Mouse (Mus musculus): ENCODE data around the gene Uso1.

Uso1 gene

DNA sequence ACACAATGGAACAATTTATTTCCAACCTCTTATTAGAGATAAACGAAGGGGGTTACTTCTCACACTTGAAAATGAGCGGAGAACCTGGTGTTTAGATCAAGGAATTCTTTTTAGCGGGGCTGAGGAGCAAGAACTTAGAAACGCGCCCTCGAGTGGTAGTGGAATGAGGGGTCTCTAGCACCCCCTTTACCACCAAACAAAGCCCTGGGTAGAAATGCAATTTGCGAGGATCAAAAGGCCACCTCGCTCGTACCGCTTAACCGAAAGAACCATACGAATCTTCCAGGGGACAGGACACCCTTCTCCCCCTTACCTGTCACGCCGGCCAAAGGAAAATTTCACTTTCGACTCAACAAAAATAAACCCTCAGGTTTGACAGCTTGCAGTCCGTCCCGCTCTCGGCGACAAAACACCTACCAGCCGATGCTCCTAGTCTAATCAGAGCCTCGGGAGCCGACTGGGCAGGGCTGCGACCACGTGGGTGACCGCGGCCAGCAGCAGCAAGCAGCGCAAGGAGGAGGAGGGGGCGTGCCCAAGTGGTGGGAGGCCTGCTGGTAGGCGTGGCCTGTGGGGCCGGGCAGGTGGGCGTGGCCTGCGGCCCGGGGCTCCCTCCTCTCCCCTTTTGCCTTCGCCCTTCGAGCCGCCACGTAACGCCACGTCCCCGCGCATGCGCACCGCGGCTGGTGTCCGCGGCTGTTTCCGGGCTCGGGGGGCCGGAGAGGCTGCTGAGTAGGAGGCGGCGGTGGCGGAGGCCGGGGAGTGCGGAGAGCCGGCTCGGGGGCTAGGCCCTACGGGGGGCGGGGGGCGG lies at the start of gene Uso1:
Uso1 (plus strand) TSS at position 700 of the 808 bp plus-strand sequence.
- DNase-seq = peak; percentile 99 to 100

DNA sequence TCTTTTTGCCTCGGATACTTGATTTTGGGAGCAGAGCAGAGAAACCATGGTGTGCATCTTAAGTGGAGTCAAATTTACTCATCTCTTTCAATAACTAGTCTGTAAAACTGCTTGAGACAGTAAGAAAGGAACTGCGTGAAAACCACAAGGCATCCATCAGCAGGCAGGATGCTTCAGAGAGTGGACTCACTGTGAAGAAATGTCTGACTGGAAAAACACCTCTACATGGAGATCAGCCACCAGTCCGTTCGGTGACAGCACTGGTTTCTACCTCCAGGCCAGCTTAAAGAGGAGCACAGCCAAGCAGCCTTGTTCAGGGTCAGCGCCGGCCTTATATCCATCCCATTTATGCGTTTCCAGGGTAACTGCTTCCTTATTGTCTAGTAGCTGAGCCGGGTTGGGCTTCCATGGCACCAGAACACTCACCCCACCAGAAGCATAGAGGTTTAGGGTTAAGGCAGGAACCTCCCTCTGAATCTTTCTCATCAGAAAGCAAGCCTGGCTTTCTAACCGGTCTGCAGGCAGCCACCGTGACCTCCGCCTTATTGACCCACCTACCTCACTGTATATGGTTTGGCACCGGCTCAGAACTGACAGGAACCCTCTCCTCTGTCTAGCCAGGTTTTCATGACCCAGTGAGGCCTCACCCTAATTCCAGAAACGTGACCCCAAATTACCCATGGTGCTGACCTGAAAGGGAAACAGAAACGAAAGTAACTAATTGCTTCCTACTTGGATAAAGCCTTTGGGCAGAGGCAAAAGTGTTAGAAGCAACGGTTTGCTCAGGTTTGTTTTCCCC lies 44.3 kb upstream of the Uso1 start:
- DNase-seq = no peak

DNA sequence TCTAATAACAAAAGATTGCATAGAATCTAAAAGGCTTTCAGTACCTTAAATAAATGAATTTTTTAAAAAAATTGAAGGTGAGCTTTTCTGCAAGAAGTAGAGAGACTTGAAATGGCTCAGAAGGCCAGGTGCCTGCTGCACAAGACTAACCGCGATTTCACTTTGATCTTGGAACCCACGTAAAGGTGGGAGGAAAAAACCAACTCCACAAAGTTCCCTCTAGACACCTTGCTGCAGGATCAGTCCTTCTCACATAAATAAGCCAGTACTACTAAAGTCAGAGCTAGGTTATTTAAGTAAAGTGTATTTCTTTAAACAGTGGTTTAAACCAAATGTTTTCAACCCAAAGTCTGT lies 43.7 kb upstream of the Uso1 start:
- DNase-seq = no peak

DNA sequence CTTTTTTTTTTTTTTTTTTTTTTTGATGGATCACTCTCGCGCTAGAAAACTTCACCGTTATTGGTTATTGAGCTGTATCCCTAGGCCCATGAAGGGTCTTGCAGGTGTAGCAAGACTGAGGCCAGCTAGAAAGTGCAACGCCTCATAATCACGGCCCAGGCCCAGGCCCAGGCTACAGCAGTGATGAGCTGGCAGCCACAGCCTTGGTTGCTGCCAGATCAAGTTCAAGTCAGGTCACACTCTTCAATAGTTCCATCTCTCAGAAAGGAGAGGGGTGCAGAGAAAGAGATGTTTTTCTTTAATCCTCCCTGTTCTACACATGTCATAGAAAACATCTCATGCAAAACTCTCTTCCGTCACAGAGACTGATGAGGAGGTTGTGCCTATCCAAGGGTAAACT lies 41.0 kb upstream of the Uso1 start:
- no peak for DNase-seq

DNA sequence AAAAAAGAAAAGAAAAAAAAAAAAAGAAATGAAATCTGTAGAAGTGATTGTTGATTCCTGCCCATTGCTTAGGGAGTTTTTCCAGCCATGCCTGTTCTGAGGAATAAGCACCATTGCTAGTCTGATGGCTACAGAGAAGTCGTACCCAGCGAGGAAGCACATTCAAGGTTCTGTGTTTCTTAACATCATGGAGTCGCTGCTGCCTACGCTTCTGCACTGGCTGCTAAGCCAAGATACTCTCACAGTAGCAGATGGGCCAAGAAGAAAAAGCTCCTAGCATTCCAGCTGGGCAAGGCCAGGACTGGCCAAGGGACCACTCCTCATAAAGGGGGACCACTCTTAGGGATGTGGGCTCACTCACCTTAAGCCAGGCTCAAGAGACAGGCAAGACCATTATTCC lies 40.0 kb upstream of the Uso1 start:
- DNase-seq = no peak

DNA sequence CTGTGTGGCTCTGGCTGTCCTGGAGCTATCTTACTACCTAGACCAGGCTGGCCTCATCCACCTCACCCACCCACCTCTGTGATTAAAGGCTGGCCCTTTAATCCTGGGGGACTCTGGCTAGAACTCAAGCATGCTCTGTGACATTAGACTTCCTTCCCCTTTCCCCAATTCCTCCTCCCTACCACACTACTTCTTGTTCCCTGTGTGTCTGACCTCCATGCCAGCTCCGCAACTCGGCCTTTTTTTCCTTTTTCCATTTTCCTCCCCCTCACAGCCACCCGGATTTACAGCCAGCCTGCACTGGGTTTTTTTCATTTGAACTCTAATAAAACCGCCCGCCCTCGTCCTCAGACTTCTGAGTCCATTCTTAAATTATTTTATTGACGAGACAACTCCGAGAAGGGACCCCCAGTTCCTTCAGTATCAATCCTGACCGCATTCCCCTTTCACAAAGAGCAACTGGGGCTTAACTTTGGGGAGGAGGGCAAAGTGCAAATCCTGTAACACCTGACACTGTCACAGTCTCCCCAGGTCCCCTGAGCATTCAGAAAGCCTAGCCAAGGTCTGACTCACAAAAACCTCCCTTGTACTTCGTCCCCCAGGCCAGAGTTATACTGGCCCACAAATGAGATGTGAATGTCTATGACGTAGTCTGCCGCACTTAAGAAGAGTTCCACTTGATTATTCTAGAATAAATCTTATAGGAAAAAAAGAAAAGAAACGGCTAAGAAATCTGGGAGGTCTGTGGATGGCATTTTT lies 39.2 kb upstream of the Uso1 start:
- peak; percentile 41 to 73 for DNase-seq

DNA sequence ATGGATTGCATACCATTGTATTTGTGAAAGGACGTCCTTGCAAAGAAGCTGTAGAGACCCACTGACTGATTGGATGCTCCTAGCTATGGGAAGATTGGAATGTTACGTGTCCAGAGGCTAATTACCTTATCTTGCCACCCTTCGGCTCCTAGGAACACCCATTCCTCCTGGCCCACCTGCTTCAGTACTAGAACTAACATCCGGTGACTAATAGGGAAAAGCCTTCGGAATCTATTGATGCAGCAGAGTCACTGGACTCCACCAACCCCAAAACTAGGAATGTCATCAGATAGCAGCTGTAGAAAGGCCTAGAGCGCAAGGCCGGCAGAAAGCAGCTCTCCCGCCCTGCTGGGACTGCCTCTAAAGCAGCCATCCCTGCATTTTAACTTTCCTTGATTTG lies 36.1 kb upstream of the Uso1 start:
- no peak for DNase-seq

DNA sequence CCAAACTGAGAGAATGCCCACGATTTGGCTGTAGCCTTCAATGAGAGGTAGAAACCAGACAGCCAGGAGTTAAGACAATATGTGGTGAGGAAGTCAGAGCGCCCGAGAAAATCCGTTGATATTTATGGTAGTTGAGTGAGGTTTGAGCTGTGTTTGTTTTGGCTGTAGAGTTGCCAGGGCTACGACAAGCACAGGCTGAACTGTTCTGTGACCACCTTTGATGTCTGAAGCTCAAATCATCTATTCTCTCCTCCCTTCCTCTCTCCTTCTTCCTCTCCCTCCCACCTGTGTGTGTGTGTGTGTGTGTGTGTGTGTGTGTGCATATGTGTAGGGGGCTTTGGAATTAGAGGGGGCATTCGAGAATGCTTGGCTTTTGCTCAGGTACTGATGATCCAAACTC lies 34.7 kb upstream of the Uso1 start:
- no peak for DNase-seq

DNA sequence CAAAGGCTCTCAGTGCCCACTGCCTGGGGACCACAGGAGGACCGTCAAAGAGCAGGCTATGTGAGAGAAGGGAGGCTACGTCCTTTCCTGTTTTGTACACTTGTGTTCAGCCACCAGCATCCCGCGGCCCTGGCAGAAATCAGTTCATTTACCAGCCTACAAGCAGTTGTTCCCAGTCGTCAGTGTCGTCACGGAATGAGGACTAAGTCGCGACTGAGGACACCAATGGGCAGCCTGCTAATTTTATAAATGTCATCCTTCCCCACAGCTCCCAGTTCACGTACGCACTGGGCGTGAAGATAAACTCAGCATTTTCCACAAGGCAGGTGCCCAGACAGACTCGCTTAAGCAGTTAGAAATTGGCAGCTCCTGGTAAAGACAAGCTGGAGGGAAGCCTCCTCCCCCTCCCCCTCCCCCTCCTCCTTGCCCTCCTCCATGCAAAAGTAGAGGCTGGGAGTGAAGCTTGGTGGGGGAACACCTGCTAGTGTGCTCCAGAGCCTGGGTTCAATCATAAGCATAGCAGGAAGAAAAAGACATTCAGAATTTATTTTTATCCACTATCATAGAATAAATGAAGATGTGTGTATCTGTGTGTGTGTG lies 33.8 kb upstream of the Uso1 start:
- DNase-seq = no peak

DNA sequence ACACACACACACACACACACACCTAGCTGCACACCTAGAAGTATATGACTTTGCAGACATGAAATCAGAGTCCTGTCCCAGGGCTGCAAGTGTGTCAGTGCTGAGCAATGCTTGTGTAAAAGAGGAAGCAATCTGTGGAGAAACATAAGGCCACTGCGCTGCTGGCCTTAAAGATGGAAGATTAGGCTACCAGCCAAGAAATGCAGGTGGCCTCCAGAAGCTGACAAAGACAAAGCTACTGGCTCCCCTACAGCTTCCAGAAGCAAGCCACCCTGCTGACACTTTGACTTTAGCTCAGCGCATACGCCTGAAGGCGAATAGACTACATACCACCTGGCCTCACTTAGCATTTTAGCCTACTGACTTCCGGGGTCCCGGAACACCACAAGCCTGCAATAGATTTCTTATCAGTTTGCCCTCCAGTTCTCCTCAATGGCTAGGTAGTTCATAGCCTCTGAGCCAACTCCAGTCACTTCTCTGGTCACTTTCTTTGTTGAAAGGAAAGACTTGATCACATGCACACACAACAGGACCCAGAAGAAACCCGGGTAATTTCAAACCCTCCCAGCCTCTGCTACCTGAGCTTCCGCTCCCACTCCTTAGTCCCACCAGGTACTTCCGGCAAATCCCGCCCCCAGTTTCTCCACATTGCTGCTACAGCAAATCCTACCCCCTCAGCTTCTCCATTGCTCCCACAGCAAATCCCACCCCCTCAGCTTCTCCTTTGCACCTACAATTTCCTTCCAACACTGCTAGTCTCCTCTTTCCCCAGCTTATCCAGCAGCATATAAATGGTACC lies 31.2 kb upstream of the Uso1 start:
- DNase-seq = peak in 1 of 2 experiments; percentile 59

DNA sequence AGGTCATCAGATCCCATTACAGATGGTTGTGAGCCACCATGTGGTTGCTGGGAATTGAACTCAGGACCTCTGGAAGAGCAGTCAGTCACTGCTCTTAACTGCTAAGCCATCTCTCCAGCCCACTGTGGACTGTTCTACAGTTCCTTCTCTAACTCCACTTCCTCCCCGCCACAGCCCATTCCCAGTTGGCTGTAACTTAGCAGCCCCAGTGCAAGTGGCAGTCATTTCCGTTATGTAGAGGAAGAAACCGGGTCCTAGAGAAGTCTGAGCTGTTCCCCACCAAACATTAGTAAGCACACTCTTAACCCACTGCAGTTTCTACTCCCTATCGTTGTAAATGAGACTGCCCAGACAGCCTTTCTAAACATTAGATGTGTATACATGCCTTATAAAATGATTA lies 30.5 kb upstream of the Uso1 start:
- DNase-seq = no peak

DNA sequence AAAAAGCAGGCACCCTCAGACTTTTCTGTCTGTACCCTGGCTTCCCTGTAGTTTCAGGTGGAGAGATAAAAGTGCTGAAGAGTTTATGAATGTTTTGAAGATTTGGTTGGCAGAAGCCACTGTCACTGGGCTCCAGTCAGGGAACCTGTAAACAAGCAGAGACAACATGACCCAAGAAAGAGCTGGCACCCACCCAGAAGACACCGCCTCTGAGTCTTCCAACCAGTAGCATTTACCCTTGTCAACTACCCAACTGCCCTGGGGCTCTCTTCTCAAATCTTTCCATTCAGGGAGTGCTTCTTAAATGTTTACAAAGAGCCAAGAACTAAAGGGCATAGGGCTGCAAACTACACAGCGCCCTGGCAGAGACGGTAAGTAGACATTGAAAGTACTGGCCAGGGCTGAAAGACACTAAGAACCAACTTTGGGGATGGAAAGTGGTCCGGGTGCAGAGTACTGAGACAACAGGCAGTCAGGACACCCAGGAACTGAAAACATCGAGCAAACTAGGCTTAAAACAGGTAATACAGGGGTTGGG lies 26.9 kb upstream of the Uso1 start:
- DNase-seq = peak; percentile 39 to 54

DNA sequence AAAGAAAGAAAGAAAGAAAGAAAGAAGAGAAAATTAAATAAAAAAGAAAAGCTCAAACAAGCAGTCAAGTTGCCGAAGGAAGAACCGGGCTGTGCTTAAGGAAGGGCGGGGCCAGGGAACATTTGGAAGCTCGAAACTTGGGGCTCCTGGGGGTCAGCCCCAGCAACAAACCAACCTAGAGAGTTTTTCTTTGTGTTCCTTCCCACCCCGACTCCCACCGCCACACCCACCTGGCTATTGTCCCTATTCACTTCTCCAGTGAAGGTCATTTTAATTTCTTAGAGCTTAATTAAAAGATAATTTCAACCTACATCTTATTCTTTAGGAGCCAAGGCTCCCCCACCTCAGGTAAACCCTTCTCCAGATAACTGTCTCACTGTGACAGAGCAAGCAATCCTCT lies 25.6 kb upstream of the Uso1 start:
- DNase-seq = no peak

DNA sequence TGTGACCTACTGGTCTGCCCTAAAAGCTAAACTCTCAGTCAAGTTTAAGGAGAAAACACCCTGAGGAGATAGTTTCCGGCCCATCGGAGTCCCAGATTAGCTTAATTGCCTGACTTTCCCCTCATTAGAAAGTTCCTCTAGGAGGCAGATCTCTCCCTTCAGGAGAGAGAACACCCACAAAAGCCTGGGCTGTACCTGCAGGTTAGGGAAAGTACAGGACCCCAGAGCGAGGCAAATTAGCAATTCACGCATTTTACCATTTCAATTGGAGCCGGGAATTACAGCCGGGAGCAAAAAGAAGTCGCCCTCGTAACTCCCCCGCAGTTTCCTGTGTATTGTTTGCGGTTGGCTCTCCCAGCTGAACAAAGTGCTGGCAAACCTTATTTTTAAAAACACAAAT lies 25.2 kb upstream of the Uso1 start:
- no peak for DNase-seq

DNA sequence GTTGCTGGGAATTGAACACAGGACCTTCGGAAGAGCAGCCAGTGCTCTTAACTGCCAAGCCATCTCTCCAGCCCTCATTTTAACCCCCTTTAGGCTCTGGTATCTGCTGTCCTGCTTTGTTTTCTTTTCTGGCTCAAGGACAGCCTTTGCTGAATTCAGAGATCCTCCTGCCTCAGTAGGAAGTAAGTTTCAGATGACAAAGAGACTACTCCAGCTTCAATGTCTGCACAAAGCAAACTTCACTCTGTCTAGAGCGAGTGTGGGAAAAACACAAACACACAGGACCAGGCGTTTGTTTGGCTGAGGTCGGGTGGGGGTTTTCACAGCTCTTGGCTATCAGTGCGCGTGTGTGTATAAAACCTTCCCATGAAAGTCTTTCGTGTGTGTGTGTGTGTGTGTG lies 24.3 kb upstream of the Uso1 start:
- DNase-seq = no peak

DNA sequence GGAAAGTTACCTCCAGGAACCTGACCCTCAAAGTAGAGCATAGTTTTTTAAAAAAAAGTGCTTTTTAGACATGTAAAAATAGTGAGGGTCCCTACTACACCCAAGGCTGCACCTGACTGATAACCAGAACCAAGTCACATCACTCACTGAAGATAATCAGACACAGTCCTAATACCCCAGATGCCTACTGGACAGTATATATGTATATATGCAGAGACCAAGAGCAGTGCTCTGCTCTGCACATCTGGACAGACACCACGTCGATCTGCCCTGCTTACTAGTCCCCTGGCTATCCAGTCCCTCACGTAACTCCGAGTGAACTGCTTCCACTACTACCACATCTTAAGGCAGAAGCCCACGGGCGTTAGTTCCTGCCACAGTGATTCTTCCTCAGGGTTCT lies 23.5 kb upstream of the Uso1 start:
- no peak for DNase-seq

DNA sequence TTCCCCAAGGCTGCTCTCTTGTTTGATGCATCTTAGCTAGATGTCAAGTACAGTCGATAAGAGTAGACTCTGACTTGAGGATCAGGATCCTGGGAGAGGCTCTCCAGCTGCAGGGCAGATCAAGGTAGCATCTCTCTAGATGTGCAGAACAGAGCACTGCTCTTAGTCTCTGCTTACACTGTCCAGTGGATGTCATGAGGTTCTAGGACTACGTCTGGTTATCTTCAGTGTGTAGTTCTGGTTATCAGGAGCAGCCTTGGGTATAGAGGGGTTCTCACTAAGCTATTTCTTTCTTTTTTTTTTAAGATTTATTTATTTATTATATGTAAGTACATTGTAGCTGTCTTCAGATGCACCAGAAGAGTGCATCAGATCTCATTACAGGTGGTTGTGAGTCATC lies 22.8 kb upstream of the Uso1 start:
- DNase-seq = no peak

DNA sequence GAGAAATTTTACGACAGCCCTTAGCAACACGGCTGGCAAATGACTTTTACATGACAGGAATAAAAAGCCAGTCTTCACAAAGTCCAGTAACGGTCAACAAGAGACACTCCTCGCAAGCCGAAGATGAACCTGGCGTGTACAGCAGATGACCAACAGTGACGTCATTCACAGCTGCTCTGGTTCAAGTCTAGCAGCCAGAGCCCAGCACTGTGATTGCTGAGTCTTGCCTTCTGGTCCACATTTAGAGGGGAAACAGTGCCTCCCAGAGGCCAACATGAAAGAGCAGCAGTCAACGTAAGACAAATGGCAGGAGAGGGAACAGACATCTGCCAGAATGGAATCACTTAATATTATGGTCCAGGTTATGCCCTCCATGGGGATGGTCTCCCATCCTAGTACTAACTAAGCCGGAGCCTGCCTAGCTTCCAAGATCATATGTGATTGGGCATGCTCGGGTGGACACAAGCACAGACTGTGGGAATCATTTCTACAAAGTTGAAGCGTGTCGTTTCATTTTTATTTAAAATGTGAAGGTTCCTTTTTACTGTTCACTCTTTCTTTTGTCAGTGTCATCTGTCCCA lies 19.8 kb upstream of the Uso1 start:
- peak; percentile 73 to 80 for DNase-seq

DNA sequence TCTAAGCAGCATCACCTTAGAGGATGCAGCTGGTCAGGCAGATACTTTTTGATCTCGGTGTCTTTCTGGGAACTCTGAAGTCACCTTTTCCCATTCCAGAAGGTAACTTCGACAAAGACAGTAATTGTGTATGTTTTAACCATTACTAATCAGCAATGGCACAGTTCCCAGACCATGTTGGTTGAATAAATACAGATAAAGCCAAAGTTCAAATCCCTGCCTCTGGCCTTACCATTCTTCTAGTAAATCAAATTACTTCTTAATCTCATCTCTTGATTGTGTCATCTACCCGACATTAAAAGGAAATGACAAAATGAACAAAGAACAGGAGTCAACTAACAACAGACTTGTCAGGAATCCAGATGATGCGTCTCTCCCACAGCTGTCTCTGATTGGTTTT lies 16.1 kb upstream of the Uso1 start:
- DNase-seq = no peak

DNA sequence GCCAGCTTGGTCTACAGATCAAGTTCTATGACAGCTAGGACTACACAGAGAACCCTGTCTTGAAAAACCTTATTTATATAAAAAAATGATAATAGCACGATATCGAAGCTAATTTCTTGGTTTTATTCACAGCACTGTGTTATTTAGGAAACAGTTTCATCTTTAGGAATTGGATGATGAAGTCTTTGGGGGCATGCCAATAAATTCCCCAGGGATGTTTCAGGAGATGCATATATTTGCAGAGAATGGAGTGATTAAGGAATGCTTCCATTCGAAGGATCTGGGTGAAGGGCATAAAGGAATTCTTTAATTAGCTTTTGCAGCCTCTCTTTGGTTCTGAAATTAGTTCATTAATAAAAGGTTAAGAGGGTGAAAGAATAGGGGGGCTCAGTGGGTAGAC lies 12.3 kb upstream of the Uso1 start:
- DNase-seq = no peak

DNA sequence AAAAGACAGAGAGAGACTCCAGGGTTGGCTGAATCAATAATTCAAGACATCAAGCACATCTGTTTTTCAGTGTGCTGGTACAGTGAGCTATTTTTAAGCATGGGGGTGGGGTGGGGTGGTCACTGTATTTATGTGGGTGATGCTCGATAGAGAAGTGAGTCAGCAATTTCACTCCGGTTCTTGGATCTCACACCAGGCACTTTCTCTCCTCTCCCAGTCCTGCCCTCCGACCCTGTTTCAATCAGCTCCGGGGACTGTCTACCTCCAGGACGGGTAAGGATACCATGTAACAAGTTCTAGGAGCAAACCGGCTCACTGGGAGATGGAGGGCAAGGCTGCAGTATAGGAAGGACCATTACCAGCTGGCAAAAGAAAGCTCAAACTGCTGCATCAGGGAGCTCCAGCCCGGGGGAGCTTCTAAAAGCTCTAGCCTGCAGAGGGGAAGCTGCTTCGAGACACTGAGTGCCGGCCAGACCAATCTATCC lies 10.6 kb upstream of the Uso1 start:
- no peak for DNase-seq

DNA sequence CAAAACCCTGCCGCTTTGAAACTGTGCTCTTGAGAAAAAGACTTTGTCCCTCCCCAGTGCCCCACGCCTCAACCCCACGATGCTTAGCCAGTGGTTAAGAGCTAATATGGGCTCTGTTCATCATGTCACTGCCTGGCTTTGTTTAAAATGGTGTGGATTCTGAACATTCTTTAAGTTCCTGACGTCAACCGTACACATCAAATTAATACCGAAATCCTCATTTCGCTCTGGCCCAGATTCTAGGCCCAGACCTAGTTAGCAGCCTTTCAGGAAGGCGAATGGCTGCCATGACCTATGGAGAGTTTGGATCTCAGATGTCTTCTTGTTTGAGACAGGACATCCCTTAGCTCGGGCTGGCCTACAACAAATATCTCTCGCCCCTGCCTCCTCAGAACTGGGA lies 10.0 kb upstream of the Uso1 start:
- no peak for DNase-seq
